Mouse (Mus musculus) cerebellum, adult 2 months (tissue): ENCODE measurements around the gene Cavin3. TPM values are rescaled to one million over a fixed set of nuclear protein-coding genes. Genes with fewer than 3 reads are reported as not detected.

Source experiments
- DNase-seq, 2 experiments: peaks; one replicate each; pipeline ENCODE4 v3.0.0; 2021
- H3K27ac ChIP-seq: fragments of 200-500 bp; 2 replicates; pipeline ENCODE4 v1.5.1; 2012; ENCODE audit warnings: low read length, control low read depth, inconsistent platforms; ENCODE audit not compliant: insufficient read depth
- H3K27me3 ChIP-seq: fragments of 200-500 bp; 2 replicates; pipeline ENCODE4 v1.6.1; 2012; ENCODE audit warnings: inconsistent platforms, mild to moderate bottlenecking, low read length, moderate library complexity; ENCODE audit not compliant: control insufficient read depth, insufficient read depth
- H3K4me1 ChIP-seq: fragments of 200-500 bp; 2 replicates; pipeline ENCODE4 v1.6.1; 2011; ENCODE audit warnings: low read length; ENCODE audit not compliant: control insufficient read depth, insufficient read depth
- H3K4me3 ChIP-seq: fragments of 200-500 bp; replicated peaks from 2 replicates; pipeline ENCODE3; 2011; ENCODE audit warnings: mild to moderate bottlenecking, low read depth, low read length, control low read depth; ENCODE audit not compliant: insufficient read depth
- CTCF ChIP-seq: fragments of 200-500 bp; IDR thresholded peaks from 2 replicates; pipeline ENCODE4 v1.5.1; 2011; ENCODE audit warnings: low read depth, mild to moderate bottlenecking, control low read depth, low read length, moderate library complexity, borderline replicate concordance; ENCODE audit not compliant: insufficient read depth
- POLR2A ChIP-seq: fragments of 200-500 bp; IDR thresholded peaks from 2 replicates; pipeline ENCODE4 v1.6.1; 2011; ENCODE audit warnings: low read length, control low read depth, borderline replicate concordance; ENCODE audit not compliant: insufficient read depth
- WGBS: fragments of 180-500 bp; shearing (Covaris S2); methylation state at CpG from one replicate; pipeline ENCODE4 v1.1.7; 2018; 5-methylcytosine and 5-hydroxymethylcytosine counted together
- polyA plus RNA-seq: library from polyadenylated mRNA; depleted of rRNA; stranded (reverse); fragments of >200 nt; gene quantifications from 2 replicates; pipeline ENCODE4 v1.2.3, GENCODE M21; 2012; rRNA removed

Gene Cavin3
- 33.8 and 34.1 TPM in 2 replicates for polyA plus RNA-seq

- 2% methylated on average over 62 of the region's 63 CpGs for WGBS
- Histone ChIP-seq H3K27ac (peak within 1 kb of the TSS; percentile 25), H3K27me3 (no peaks in the 10 kb centered on the region), H3K4me1 (no peaks in the 10 kb centered on the region), H3K4me3 (peak within 1 kb of the TSS; percentile 39)
- TF ChIP-seq CTCF = no peak
- peak; percentile 33; the same call in 1 of the 2 replicates for TF ChIP-seq POLR2A
- DNase-seq = peak; percentile 71 to 74
Observed at GRCm38 (mm10) chr7:105481505-105482411, at the start of gene Cavin3. Gene Cavin3 (minus strand): TSS chr7:105482300.

GRCm38 (mm10) chr7:105528094-105528493 lies 46.0 kb upstream of the Cavin3 start:
- Histone ChIP-seq H3K27ac (no peak overlapping the region), H3K27me3 (no peaks in the 10 kb centered on the region), H3K4me1 (no peaks in the 10 kb centered on the region; the same call in 1 of the 2 replicates), H3K4me3 (no peak overlapping the region)
- TF ChIP-seq POLR2A (no peak), CTCF (no peak)
- no peak for DNase-seq
- 56% methylated on average over 4 of the region's 4 CpGs for WGBS

- TF ChIP-seq POLR2A (no peak), CTCF (peak; percentile 52)
- peak; percentile 26 to 38 for DNase-seq
- no peak overlapping the region for H3K27ac ChIP-seq
- 52% methylated on average over 1 of the region's 1 CpGs for WGBS
- H3K4me1 ChIP-seq = no peaks in the 10 kb centered on the region; the same call in 1 of the 2 replicates
- H3K4me3 ChIP-seq = no peak overlapping the region
- no peaks in the 10 kb centered on the region for H3K27me3 ChIP-seq
Observed at GRCm38 (mm10) chr7:105527306-105527937, 45.3 kb upstream of the Cavin3 start.

- Histone ChIP-seq H3K4me1 (no peaks in the 10 kb centered on the region; the same call in 1 of the 2 replicates), H3K27me3 (no peaks in the 10 kb centered on the region), H3K27ac (no peak overlapping the region), H3K4me3 (no peak overlapping the region)
- TF ChIP-seq POLR2A = no peak
- no peak for TF ChIP-seq CTCF
- 83% methylated on average over 2 of the region's 2 CpGs for WGBS
- no peak for DNase-seq
Observed at GRCm38 (mm10) chr7:105524222-105524621, 42.1 kb upstream of the Cavin3 start.

- TF ChIP-seq CTCF (no peak), POLR2A (no peak)
- H3K27ac ChIP-seq = no peak overlapping the region; the same call in 1 of the 2 replicates
- peak in 1 of 2 experiments; percentile 29 for DNase-seq
- no peaks in the 10 kb centered on the region for H3K4me1 ChIP-seq
- no peaks in the 10 kb centered on the region for H3K27me3 ChIP-seq
- WGBS = 38% methylated on average over 6 of the region's 6 CpGs
- no peak overlapping the region for H3K4me3 ChIP-seq
Observed at GRCm38 (mm10) chr7:105520201-105520600, 38.1 kb upstream of the Cavin3 start.

- no peak for TF ChIP-seq POLR2A
- TF ChIP-seq CTCF = no peak
- Histone ChIP-seq H3K4me1 (no peaks in the 10 kb centered on the region), H3K27ac (no peak overlapping the region; the same call in 1 of the 2 replicates), H3K4me3 (no peak overlapping the region), H3K27me3 (no peaks in the 10 kb centered on the region)
- WGBS = 61% methylated on average over 2 of the region's 2 CpGs
- DNase-seq = no peak
Observed at GRCm38 (mm10) chr7:105519771-105520170, 37.7 kb upstream of the Cavin3 start.

- no peaks in the 10 kb centered on the region for H3K27me3 ChIP-seq
- peak; percentile 55 to 85 for DNase-seq
- WGBS = 16% methylated on average over 11 of the region's 11 CpGs
- no peak overlapping the region for H3K27ac ChIP-seq
- no peaks in the 10 kb centered on the region for H3K4me1 ChIP-seq
- H3K4me3 ChIP-seq = no peak overlapping the region
- TF ChIP-seq CTCF (no peak), POLR2A (no peak)
Observed at GRCm38 (mm10) chr7:105519336-105519735, 37.2 kb upstream of the Cavin3 start.
